Mouse (Mus musculus) CH12.LX (cell line): ENCODE measurements around the gene Zdhhc3. TPM values are rescaled to one million over a fixed set of nuclear protein-coding genes. Genes with fewer than 3 reads are reported as not detected.

ENCODE experiments used
- DNase-seq: peaks from one replicate; pipeline ENCODE4 v3.0.0-alpha.2; 2013; ENCODE audit errors: extremely low read depth
- H3K27ac ChIP-seq: 2 replicates; pipeline ENCODE4 v1.5.1; 2012; ENCODE audit warnings: low read depth, mild to moderate bottlenecking, control low read depth, moderate library complexity; ENCODE audit not compliant: insufficient read depth
- H3K27me3 ChIP-seq: replicated peaks from 2 replicates; pipeline ENCODE3; 2012; ENCODE audit warnings: inconsistent platforms
- H3K36me3 ChIP-seq, 2 experiments: replicated peaks in 1 of 2; 2 replicates each; pipeline versions ENCODE3 to v1.6.1; 2012; ENCODE audit warnings: inconsistent platforms in 1 of 2, low read length in 1 of 2, mild to moderate bottlenecking in 1 of 2, mixed read lengths in 1 of 2, moderate library complexity in 1 of 2; ENCODE audit not compliant: control insufficient read depth in 1 of 2, insufficient read depth in 1 of 2
- H3K4me1 ChIP-seq, 2 experiments: 2 replicates each; pipeline ENCODE4 v1.6.1; 2012; ENCODE audit warnings: inconsistent platforms in 1 of 2, moderate library complexity in 1 of 2; ENCODE audit not compliant: insufficient read depth in 2 of 2, control insufficient read depth in 1 of 2
- H3K4me2 ChIP-seq: 2 replicates; pipeline ENCODE4 v1.6.1; 2012; ENCODE audit warnings: low read depth, mild to moderate bottlenecking, control low read depth; ENCODE audit not compliant: poor library complexity, insufficient read depth, severe bottlenecking
- H3K4me3 ChIP-seq, 3 experiments: fragments of 150-350 bp in 1 of 3; sonication (generic) in 1 of 3; replicated peaks in 1 of 3; 2 replicates each; pipeline versions ENCODE3 to v1.5.1; 2011 to 2012; ENCODE audit warnings: low read depth in 2 of 3, low read length in 2 of 3, mild to moderate bottlenecking in 2 of 3, moderate library complexity in 2 of 3, control low read depth in 1 of 3, improper control_type of control experiment in 1 of 3, inconsistent platforms in 1 of 3, mixed read lengths in 1 of 3; ENCODE audit not compliant: poor library complexity in 1 of 3
- H3K79me2 ChIP-seq: replicated peaks from 2 replicates; pipeline ENCODE4 v1.6.1; 2012; ENCODE audit warnings: mild to moderate bottlenecking, moderate library complexity; ENCODE audit not compliant: control insufficient read depth, poor library complexity, insufficient read depth, severe bottlenecking; ENCODE audit errors: extremely low read depth
- H3K9ac ChIP-seq: 2 replicates; pipeline ENCODE4 v1.6.1; 2012; ENCODE audit warnings: low read depth, mild to moderate bottlenecking, control low read depth, moderate library complexity; ENCODE audit not compliant: insufficient read depth
- H3K9me3 ChIP-seq: replicated peaks from 2 replicates; pipeline ENCODE3; 2012; ENCODE audit warnings: low read length, inconsistent platforms, mixed read lengths
- BHLHE40 ChIP-seq: IDR thresholded peaks from 2 replicates; pipeline ENCODE4 v1.6.1; 2011; ENCODE audit warnings: mild to moderate bottlenecking, low read depth, low read length, improper control_type of control experiment
- CHD1 ChIP-seq: IDR thresholded peaks from 2 replicates; pipeline ENCODE4 v1.6.1; 2012; ENCODE audit warnings: low read depth, low read length, improper control_type of control experiment, inconsistent platforms
- CHD2 ChIP-seq: IDR thresholded peaks from 2 replicates; pipeline ENCODE4 v1.6.1; 2011; ENCODE audit warnings: low read length, improper control_type of control experiment
- ELF1 ChIP-seq: IDR thresholded peaks from 2 replicates; pipeline ENCODE4 v1.6.1; 2014; ENCODE audit warnings: low read depth, mild to moderate bottlenecking, inconsistent platforms, low read length, improper control_type of control experiment
- EP300 ChIP-seq: IDR thresholded peaks from 2 replicates; pipeline ENCODE4 v1.6.1; 2011; ENCODE audit warnings: low read length, improper control_type of control experiment
- ETS1 ChIP-seq: conservative IDR thresholded peaks from 2 replicates; pipeline ENCODE4 v1.6.1; 2012; ENCODE audit warnings: low read depth, mild to moderate bottlenecking, inconsistent platforms, low read length, improper control_type of control experiment, moderate library complexity
- GABPA ChIP-seq: IDR thresholded peaks from 2 replicates; pipeline ENCODE4 v1.6.1; 2012; ENCODE audit warnings: low read depth, low read length, improper control_type of control experiment, inconsistent platforms; ENCODE audit not compliant: insufficient replicate concordance
- IRF4 ChIP-seq: IDR thresholded peaks from 2 replicates; pipeline ENCODE4 v1.6.1; 2014; ENCODE audit warnings: low read depth, mild to moderate bottlenecking, inconsistent platforms, low read length, improper control_type of control experiment
- JUN ChIP-seq: IDR thresholded peaks from 2 replicates; pipeline ENCODE4 v1.6.1; 2011; ENCODE audit warnings: low read depth, mild to moderate bottlenecking, low read length, improper control_type of control experiment, moderate library complexity; ENCODE audit not compliant: insufficient read depth
- JUND ChIP-seq: conservative IDR thresholded peaks from 2 replicates; pipeline ENCODE4 v1.6.1; 2011; ENCODE audit warnings: low read depth, low read length, improper control_type of control experiment
- KAT2A ChIP-seq: IDR thresholded peaks from 2 replicates; pipeline ENCODE4 v1.6.1; 2012; ENCODE audit warnings: low read length, improper control_type of control experiment, inconsistent platforms; ENCODE audit not compliant: insufficient replicate concordance
- MAFK ChIP-seq: IDR thresholded peaks from 2 replicates; pipeline ENCODE4 v1.6.1; 2011; ENCODE audit warnings: low read length, improper control_type of control experiment; ENCODE audit not compliant: insufficient replicate concordance
- MEF2A ChIP-seq: IDR thresholded peaks from 2 replicates; pipeline ENCODE4 v1.6.1; 2014; ENCODE audit warnings: low read depth, mild to moderate bottlenecking, inconsistent platforms, low read length, improper control_type of control experiment, borderline replicate concordance
- NELFE ChIP-seq: IDR thresholded peaks from 2 replicates; pipeline ENCODE4 v1.6.1; 2011; ENCODE audit warnings: low read depth, low read length, improper control_type of control experiment
- PAX5 ChIP-seq: IDR thresholded peaks from 2 replicates; pipeline ENCODE4 v1.6.1; 2012; ENCODE audit warnings: low read length, inconsistent platforms, mixed read lengths
- POLR2A ChIP-seq: IDR thresholded peaks from 2 replicates; pipeline ENCODE4 v1.6.1; 2011; ENCODE audit warnings: low read depth, mild to moderate bottlenecking, improper control_type of control experiment, low read length
- RCOR1 ChIP-seq: conservative IDR thresholded peaks from 2 replicates; pipeline ENCODE4 v1.6.1; 2012; ENCODE audit warnings: low read depth, mild to moderate bottlenecking, inconsistent platforms, low read length, improper control_type of control experiment
- SMC3 ChIP-seq: IDR thresholded peaks from 2 replicates; pipeline ENCODE4 v1.6.1; 2011; ENCODE audit warnings: low read depth, low read length, improper control_type of control experiment
- TBP ChIP-seq: conservative IDR thresholded peaks from 2 replicates; pipeline ENCODE4 v1.6.1; 2011; ENCODE audit warnings: low read depth, low read length, improper control_type of control experiment
- UBTF ChIP-seq: IDR thresholded peaks from 2 replicates; pipeline ENCODE4 v1.6.1; 2012; ENCODE audit warnings: low read depth, mild to moderate bottlenecking, inconsistent platforms, low read length, improper control_type of control experiment, moderate library complexity
- ZNF384 ChIP-seq: IDR thresholded peaks from 2 replicates; pipeline ENCODE4 v1.6.1; 2012; ENCODE audit warnings: low read depth, low read length, improper control_type of control experiment, inconsistent platforms
- dilution Hi-C: fragments of 300-500 bp; cut with MboI; formaldehyde crosslinking; loops from 2 replicates; pipeline ENCODE4 v1.14.3; 2020; ENCODE audit warnings: low sequenced_read_pairs; ENCODE audit not compliant: extremely low pct_unique_long_range_greater_than_20kb, extremely low pct_ligation_motif_present
- in situ Hi-C: fragments of 300-500 bp; cut with MboI; formaldehyde crosslinking; loops from 3 replicates; pipeline ENCODE4 v1.14.3; 2019; ENCODE audit warnings: low sequenced_read_pairs, low pct_ligation_motif_present, low pct_unique_long_range_greater_than_20kb, mixed read lengths
- polyA plus RNA-seq: library from polyadenylated mRNA; unstranded; fragments of >175 nt; gene quantifications from 2 replicates; pipeline ENCODE4 v1.2.1, GENCODE M21; 2012; ENCODE audit warnings: low read depth; ENCODE audit not compliant: insufficient read length
- total RNA-seq, 2 experiments: library from RNA; depleted of rRNA; stranded (reverse); fragments of 300-350 nt in 1 of 2; fragments of >200 nt in 1 of 2; gene quantifications; 2 replicates each; pipeline ENCODE4 v1.2.3; 2012 to 2014

The Zdhhc3 gene
- total and polyA plus RNA-seq, 3 experiments, result 37.2 to 74.4 (median 62.6) TPM

DNA sequence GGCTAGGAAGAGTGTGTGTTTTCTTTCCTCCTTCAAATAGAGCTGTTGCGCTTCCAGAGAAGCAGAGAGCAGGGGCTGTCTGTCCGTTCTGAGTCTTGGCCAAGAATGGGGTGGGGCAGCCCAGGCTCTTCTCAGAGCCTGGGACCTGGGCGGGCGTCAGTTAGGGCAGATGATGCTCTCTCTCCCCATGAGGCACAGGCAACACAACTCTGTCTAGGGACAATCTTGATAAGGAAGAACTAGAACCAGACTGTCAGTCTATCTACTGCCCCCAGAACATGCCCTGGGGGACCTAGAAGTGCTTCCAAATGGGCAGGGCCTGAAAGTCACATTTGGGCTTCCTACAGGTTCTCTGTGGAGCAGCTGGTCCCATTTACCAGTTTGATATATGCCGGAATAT is 33.9 kb downstream of the Zdhhc3 start:
- TF ChIP-seq KAT2A, result no peak
- no peak for TF ChIP-seq ELF1
- TF ChIP-seq MEF2A, result no peak
- TF ChIP-seq BHLHE40, result no peak
- no peak for TF ChIP-seq RCOR1
- no peak for TF ChIP-seq EP300
- TF ChIP-seq JUN, result no peak
- no peak for TF ChIP-seq UBTF
- TF ChIP-seq ETS1, result no peak
- no peak for TF ChIP-seq NELFE
- TF ChIP-seq MAFK, result no peak
- TF ChIP-seq CHD2, result no peak
- no peak for TF ChIP-seq IRF4
- no peak for TF ChIP-seq SMC3
- TF ChIP-seq PAX5, result no peak
- TF ChIP-seq POLR2A, result no peak
- no peak for TF ChIP-seq GABPA
- TF ChIP-seq JUND, result no peak
- no peak for TF ChIP-seq TBP
- TF ChIP-seq, all 38 proteins: peak for 0
- Histone ChIP-seq H3K4me3 (no peak overlapping the region), H3K27ac (no peak overlapping the region), H3K9me3 (no peaks in the 10 kb centered on the region), H3K36me3 (peaks cover 67 to 100% of the 10 kb centered on the region in 2 experiments), H3K79me2 (no peaks in the 10 kb centered on the region), H3K4me2 (no peak overlapping the region), H3K4me1 (no peaks in the 10 kb centered on the region), H3K27me3 (no peaks in the 10 kb centered on the region), H3K9ac (no peak overlapping the region)
- no peak for DNase-seq
- dilution Hi-C loops (no loop called here), in situ Hi-C loops (no loop called here)

DNA sequence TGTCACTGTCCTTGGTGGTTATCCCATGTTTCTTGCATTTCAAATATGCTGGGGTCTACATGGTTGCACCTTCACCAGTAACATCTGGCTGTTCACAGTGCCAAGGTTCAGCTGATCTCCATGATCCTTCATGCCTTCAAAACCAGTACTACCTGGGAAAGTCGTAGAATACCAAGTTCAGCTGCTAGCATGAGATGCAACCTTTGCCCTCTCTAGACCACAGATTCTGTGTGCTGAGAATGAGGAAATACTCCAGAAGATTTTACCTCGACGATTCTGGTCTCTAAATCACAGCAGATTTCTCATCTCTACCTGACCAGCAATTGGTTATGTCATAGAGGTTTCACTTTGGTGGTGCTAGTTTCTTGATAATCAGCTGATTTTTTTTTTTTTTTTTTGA is 52.8 kb downstream of the Zdhhc3 start:
- H3K27me3 ChIP-seq, result no peaks in the 10 kb centered on the region
- dilution Hi-C loops, result no loop called here
- H3K4me3 ChIP-seq, result no peak overlapping the region
- H3K4me1 ChIP-seq, result peaks cover 0 to 19% of the 10 kb centered on the region in 2 experiments; a peak in 2 of 4 replicates
- H3K36me3 ChIP-seq, result no peaks in the 10 kb centered on the region
- DNase-seq, result no peak
- TF ChIP-seq ETS1, result no peak
- no peak for TF ChIP-seq JUN
- no peak for TF ChIP-seq ZNF384
- TF ChIP-seq CHD1, result no peak
- no peak for TF ChIP-seq KAT2A
- no peak overlapping the region for H3K9ac ChIP-seq
- H3K9me3 ChIP-seq, result no peaks in the 10 kb centered on the region
- no peak overlapping the region for H3K4me2 ChIP-seq
- H3K27ac ChIP-seq, result no peak overlapping the region
- no peaks in the 10 kb centered on the region for H3K79me2 ChIP-seq
- in situ Hi-C loops, result no loop called here
